Mouse (Mus musculus) frontal cortex, postnatal 14 days (tissue): Measurements from ENCODE around the gene Astn1.

Source experiments
- DNase-seq, 2 experiments: peaks; one replicate each; pipeline ENCODE4 v3.0.0; 2022; ENCODE audit warnings: low spot score in 2 of 2

Astn1 gene

GRCm38 (mm10) chr1:158414198-158414597, 52.1 kb downstream of the Astn1 start:
- DNase-seq: no peak

DNA sequence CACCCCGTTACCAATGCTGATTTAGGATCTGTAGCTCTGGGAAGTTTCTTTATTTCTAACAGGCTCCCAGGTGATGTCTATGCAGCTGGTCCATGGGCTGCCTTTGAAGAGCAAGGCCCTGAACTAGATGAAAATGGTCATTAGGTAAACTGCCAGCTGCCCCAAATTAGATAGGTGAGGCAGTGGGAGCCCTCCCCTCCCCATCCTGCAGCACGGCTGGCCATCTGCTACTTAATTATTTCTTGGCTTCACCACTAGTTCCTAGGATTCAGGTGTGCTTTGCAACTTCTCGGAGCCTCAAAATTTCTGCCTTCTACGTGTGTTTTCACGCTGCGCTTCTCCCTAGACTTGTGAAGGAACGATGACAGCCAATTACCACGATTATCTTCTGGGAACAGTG, 59.4 kb downstream of the Astn1 start:
- DNase-seq: no peak

- DNase-seq: no peak
Measured at GRCm38 (mm10) chr1:158422739-158423138, 60.7 kb downstream of the Astn1 start.

- DNase-seq: no peak
Measured at GRCm38 (mm10) chr1:158446071-158446470, 84.0 kb downstream of the Astn1 start.

DNA sequence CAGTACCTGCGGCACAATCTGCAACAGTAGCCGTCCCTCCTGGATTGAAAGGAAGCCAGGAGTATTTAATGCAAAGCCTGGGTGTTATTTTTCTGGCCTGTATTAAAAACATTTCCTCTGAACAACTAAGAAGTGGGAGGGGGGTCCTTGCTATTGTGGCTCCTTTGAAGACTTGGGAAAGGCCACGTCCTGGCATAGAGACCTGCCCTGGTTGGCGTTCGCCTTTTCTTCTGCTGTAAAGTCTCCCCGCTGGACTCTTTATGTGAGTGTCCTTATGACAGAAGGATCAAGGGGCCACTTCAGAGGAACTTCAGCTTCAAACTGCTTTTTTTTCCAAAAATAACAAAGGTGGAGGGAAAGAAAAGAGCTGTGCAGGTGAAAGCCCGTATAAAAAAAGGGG, 85.9 kb downstream of the Astn1 start:
- DNase-seq: no peak

GRCm38 (mm10) chr1:158452675-158453074, 90.6 kb downstream of the Astn1 start:
- DNase-seq: no peak

GRCm38 (mm10) chr1:158453587-158453986, 91.5 kb downstream of the Astn1 start:
- no peak for DNase-seq

DNA sequence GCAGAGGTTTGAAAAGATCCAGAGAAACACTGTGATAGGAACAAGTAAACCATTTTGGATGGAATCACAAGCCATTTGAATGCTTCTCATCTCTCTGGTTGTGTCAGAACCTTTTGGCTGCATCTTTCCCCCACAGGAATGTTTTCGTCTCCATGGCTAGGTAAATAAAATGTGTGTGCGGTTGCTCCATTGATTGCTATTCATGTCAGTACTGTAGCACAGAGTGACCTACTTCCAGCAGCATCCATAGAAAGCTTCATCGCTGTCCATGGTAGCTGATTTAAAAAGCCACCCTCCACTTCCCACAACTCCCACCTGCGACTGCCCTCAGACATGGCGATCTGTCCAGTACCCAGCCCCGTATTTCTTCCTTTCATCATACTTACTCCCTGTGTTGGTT, 101.9 kb downstream of the Astn1 start:
- no peak for DNase-seq

DNA sequence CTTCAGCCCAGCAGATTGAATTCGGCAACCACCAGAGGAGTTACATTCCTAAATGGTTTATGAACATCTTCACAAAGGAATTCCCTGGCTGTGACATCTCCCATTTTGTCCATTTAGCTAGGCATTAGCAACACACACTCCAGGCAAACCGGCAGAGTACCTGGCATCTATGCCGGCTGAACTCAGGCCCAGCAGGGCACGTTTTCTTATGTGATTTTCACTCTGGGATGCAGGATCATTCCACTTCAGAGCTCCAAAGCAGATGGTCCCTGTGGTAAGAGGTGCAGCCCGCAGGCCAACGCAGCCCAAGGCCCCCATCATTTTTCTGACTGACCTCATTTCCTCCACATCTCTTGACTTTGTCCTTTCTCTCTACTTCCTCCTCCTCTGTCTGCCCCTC, 103.2 kb downstream of the Astn1 start:
- no peak for DNase-seq

GRCm38 (mm10) chr1:158477841-158478240, 115.8 kb downstream of the Astn1 start:
- DNase-seq: no peak

DNA sequence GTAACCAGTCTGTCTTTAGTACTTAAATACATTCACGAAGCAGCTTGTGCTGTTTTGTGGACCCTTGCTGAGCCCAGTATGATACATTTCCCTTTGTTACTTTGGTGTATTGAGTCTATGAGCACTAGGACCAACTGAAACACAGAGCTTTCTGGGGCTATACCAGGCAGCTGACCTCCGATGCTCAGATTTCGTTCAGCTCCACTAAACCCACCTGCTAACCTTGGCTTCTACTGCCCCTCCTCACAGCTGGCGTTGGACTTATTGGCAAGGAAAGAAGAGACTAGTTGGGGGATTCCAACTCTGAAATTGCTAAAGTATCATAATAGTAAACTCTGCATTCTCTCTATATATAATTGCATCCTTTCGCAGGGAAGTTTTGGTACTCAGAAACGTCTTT, 118.2 kb downstream of the Astn1 start:
- DNase-seq: no peak

DNA sequence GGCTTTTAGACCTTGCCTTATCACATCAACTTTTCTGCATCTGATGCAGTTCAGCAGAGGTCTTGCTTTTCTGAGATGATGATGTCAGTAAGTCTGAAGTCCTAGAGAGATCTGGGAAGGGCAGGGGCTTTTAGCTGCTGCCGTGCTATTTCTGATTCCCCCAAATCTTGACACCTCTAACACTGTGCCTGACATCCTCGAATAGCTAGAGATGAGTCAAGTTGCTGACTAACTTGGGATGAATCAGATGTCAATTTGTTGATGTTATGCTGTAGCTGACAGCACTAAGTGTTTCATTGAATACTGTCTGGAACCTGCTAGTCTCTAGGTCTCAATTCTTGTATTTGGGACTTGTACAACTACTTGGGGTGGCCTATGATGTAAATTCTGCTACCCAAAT, 121.7 kb downstream of the Astn1 start:
- no peak for DNase-seq

- DNase-seq: no peak
Measured at GRCm38 (mm10) chr1:158489521-158490021, 127.5 kb downstream of the Astn1 start.

DNA sequence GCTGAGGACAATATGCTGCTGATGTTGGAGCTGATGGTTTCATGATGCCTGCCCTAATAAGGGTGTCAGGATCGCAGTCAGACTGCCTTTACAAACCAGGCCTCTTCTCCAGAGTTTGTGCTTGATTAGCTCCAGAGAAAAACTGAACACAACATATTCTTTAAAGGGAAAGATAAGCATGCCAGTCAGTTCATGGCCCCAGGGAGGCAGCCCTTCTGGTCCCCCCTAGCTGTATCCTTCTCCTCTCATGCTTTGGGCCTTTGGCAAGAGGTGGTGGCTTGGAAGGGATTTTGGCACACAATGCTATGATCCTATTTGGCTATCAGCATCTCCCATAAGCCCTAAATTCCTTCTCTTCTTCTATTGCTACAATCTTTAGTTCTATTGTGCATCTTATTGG, 128.1 kb downstream of the Astn1 start:
- DNase-seq: no peak

GRCm38 (mm10) chr1:158493289-158493688, 131.2 kb downstream of the Astn1 start:
- DNase-seq: no peak

DNA sequence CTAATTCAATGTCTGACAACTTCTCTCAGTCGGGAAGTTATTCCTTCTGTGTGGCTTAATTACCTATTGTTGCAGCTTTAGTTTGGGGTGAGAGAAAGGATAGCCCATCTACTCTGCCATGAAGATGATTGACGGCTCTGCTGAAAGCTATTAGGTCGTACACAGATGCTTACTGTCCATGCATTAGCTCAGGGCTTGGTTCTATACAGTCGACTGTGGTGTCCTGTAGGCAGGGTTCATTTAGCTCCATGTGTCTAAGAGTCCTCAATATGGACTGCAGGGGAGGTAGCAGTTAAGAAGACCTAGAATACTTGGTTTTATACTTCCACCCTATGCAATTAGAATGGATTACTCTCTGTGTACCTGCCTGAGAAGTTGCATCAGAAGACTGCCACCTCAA, 138.1 kb downstream of the Astn1 start:
- DNase-seq: no peak

- no peak for DNase-seq
Measured at GRCm38 (mm10) chr1:158501019-158501418, 138.9 kb downstream of the Astn1 start.

DNA sequence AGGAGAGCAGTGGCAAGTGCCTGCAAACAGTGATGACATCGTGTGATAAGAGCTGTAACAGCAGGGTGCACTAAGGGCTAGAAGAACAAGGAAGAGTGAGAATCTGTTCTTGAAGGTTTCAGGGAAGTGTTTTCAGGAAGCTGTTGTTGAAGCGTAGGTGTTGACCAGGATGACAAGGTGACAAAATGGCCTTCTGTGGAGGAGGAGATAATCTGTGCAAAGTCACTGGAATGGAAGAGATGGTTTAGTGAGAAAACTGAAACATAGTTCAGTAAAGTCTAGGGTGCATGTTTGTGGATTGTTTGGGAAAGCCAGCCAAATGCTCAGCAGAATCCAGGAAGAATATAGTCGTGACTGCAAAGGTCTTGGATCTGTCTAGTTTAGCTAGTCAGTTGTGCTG, 145.5 kb downstream of the Astn1 start:
- no peak for DNase-seq

DNA sequence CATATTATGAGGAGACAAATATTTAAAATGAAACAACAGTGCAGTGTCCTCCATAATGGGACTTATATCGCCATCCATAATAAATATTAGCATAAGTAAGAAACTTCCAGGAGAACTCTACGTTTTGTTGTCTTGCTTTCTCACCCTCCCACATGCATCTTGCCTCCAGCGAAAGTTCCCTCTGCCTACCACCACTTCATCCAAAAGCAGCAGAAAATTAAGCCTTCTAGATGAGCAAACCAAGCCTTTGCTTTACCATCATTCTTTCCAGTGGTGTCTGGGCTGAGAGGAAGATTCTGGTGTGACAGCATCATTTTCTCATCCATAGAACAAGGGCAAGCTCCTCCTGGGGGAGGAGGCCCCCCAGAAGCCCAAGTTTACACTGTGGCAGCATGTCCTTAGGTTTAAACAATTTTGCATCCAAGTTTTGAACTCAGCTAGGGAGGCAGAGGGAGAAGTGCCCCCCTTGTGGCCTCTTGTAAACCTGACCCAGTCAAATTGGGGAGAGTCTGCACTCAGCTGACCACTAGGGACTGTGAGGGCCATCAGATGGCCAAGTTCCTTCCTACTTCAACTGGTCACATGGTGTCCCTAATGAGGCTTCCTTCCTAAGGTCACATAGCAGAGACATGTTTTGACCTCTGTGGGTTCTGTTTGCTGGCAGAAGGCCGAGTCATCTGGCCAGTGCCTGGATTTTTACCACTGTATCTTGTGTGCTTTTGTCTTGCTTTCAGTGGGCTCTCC, 147.2 kb downstream of the Astn1 start:
- DNase-seq: no peak

GRCm38 (mm10) chr1:158510478-158511207, 148.6 kb downstream of the Astn1 start:
- DNase-seq: no peak

- DNase-seq: no peak
Measured at GRCm38 (mm10) chr1:158512089-158512488, 150.0 kb downstream of the Astn1 start.

GRCm38 (mm10) chr1:158512636-158513035, 150.6 kb downstream of the Astn1 start:
- peak; percentile 36 to 64 for DNase-seq

GRCm38 (mm10) chr1:158513572-158513971, 151.5 kb downstream of the Astn1 start:
- DNase-seq: peak; percentile 69 to 81
